Mouse (Mus musculus): ENCODE results near the gene Gm20458.

GRCm38 (mm10) chr2:164446086-164446469, 14.7 kb upstream of the Gm20458 start:
- TF ChIP-seq GATA1 (IDR thresholded peaks at IDR 0.05; ENCODE audit: low read length) (no peak), TAL1 (IDR thresholded peaks at IDR 0.05; ENCODE audit: low read length) (no peak)

All from erythroblast, embryonic 14.5 days (primary cell).